Mouse (Mus musculus) Patski (cell line): ENCODE data around the gene Nol4l. TPM values are rescaled to one million over a fixed set of nuclear protein-coding genes. Genes with fewer than 3 reads are reported as not detected.

ENCODE experiments used
- ATAC-seq: fragments of 100-300 bp; one replicate; pipeline ENCODE4 v1.8.0; 2021
- CTCF ChIA-PET: fragments of 350-600 bp; sonication (Branson Sonifier 250); formaldehyde crosslinking; loops from one replicate; lab custom pipeline; 2022; ENCODE audit warnings: inconsistent platforms; lab: Charles Lee
- POLR2A ChIA-PET: fragments of 350-600 bp; sonication (Branson Sonifier 250); formaldehyde crosslinking; loops from one replicate; lab custom pipeline; 2022; ENCODE audit warnings: antibody characterized with exemption, inconsistent platforms; lab: Charles Lee
- DNase-seq: peaks from one replicate; pipeline ENCODE4 v3.0.0-alpha.2; 2011; ENCODE audit warnings: low read depth, low spot score
- H3K27me3 ChIP-seq: fragments of 371-371 bp; one replicate; pipeline ENCODE4 v1.5.1; 2021
- CTCF ChIP-seq: fragments of 100-300 bp; IDR thresholded peaks from one replicate; pipeline ENCODE4 v1.5.1; 2021
- in situ Hi-C: fragments of 300-500 bp; cut with MboI; formaldehyde crosslinking; loops from 3 replicates; pipeline ENCODE4 v1.11.1; 2018; ENCODE audit warnings: low pct_unique_long_range_greater_than_20kb, mixed read lengths
- polyA plus RNA-seq: library from polyadenylated mRNA; unstranded; gene quantifications from one replicate; pipeline ENCODE4 v1.2.3, GENCODE M21; 2021

Nol4l gene
- polyA plus RNA-seq, 1 experiment from 2014 or later, result 17.8 TPM

GRCm38 (mm10) chr2:153425124-153425844 lies 104.5 kb downstream of the Nol4l start:
- DNase-seq (no peak), ATAC-seq (no peak)
- TF ChIP-seq CTCF, result no peak
- CTCF ChIA-PET, result no interaction called here
- H3K27me3 ChIP-seq, result no peaks in the 10 kb centered on the region
- in situ Hi-C loops, result no loop called here
- POLR2A ChIA-PET, result no interaction called here

DNA sequence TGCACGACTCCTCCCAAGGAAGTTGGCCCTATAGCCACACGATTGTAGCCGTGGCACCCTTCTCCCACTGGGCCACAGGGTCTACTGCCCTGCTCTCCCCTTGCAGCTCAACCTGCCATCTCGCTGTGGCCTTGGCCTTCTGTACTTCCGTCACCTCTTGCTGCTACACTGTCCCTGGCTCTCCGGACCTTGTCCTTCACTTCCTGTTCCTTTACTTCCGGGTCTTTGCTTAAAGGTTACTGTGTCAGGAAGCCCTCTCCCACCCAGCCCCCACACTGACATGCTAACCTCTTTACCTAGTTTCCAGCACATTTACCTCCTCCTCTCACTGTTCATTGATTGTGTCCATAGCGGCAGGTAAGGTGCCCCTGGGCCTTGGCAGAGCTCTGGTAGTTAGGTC lies 105.2 kb downstream of the Nol4l start:
- no peak for TF ChIP-seq CTCF
- in situ Hi-C loops, result no loop called here
- no peak for ATAC-seq
- no peaks in the 10 kb centered on the region for H3K27me3 ChIP-seq
- DNase-seq, result no peak
- CTCF ChIA-PET, result interaction anchor here (0.9 kb wide), 1 partner anchor 13 kb away, joined by 3 read pairs; no protein-coding TSS in a partner anchor
- POLR2A ChIA-PET, result no interaction called here

DNA sequence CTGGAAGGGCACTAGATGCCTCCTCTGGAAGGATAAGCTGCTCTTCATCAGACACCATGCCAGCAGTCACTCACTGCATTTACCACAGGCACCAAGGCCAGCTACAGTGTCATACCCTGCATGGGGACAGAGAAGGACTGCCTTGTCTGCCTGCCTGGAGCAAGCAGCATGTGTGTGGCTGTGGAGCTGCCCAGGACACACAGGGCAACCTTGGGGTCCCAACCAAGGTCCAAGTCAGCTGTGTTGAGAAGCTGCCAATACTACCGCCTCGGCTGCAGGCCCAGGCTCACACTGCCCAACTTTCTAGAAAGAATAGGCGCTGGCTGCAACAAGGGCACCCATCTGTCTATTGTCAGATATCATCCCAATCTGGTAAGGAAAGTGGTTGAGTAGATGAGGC lies 106.7 kb downstream of the Nol4l start:
- in situ Hi-C loops, result no loop called here
- ATAC-seq (no peak), DNase-seq (no peak)
- CTCF ChIA-PET, result interaction anchor here (0.9 to 1.3 kb wide), 2 partner anchors 9 to 11 kb away, joined by 3 to 4 read pairs; no protein-coding TSS in a partner anchor
- POLR2A ChIA-PET, result no interaction called here
- no peaks in the 10 kb centered on the region for H3K27me3 ChIP-seq
- TF ChIP-seq CTCF, result no peak

GRCm38 (mm10) chr2:153422051-153422450 lies 107.7 kb downstream of the Nol4l start:
- no peak for TF ChIP-seq CTCF
- H3K27me3 ChIP-seq, result no peaks in the 10 kb centered on the region
- ChIA-PET CTCF (interaction anchor here (0.9 to 2.6 kb wide), 5 partner anchors 8 to 24 kb away, joined by 3 to 10 read pairs (median 3); no protein-coding TSS in a partner anchor), POLR2A (no interaction called here)
- DNase-seq (no peak), ATAC-seq (no peak)
- in situ Hi-C loops, result no loop called here

GRCm38 (mm10) chr2:153421233-153421632 lies 108.5 kb downstream of the Nol4l start:
- no peak for DNase-seq
- CTCF ChIA-PET, result interaction anchor here (1.0 to 2.6 kb wide), 6 partner anchors 9 to 25 kb away, joined by 3 to 10 read pairs (median 3); no protein-coding TSS in a partner anchor
- in situ Hi-C loops, result no loop called here

GRCm38 (mm10) chr2:153418381-153418780 lies 111.4 kb downstream of the Nol4l start:
- no peak for DNase-seq
- ChIA-PET CTCF (interaction anchor here (2.1 kb wide), 1 partner anchor 8 kb away, joined by 6 read pairs; no protein-coding TSS in a partner anchor), POLR2A (no interaction called here)
- H3K27me3 ChIP-seq, result no peaks in the 10 kb centered on the region
- TF ChIP-seq CTCF, result no peak
- in situ Hi-C loops, result no loop called here
- ATAC-seq, result no peak

More at GRCm38 (mm10) chr2:153421233-153421632, 108.5 kb downstream of the Nol4l start:
- ATAC-seq, result no peak
- H3K27me3 ChIP-seq, result no peaks in the 10 kb centered on the region
- POLR2A ChIA-PET, result no interaction called here
- TF ChIP-seq CTCF, result no peak

DNA sequence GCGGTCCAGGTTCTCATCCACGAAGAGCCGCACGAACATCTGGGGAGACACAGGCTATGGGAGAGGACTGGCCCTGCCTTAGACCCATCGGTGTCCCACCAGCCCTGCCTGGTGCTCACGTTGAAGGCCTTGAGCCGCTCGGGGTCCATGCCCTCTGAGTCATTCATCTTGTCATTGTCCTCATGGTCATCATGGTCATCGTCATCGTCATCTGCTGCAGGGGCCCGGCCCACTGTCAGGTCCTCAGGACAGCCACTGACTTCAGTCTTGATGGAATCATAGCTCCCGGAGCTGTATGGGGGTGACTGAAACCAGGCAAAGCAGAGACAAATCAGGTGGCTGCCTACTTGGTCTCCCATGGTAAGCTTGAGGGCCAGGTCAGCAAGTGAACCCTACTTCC lies 111.9 kb downstream of the Nol4l start:
- DNase-seq (no peak), ATAC-seq (no peak)
- CTCF ChIA-PET, result no interaction called here
- POLR2A ChIA-PET, result no interaction called here
- in situ Hi-C loops, result no loop called here
- no peak for TF ChIP-seq CTCF
- H3K27me3 ChIP-seq, result no peaks in the 10 kb centered on the region

- TF ChIP-seq CTCF, result no peak
- ChIA-PET CTCF (interaction anchor here (0.7 to 1.1 kb wide), 5 partner anchors 8 to 53 kb away, joined by 3 to 4 read pairs (median 3); no protein-coding TSS in a partner anchor), POLR2A (interaction anchor here (0.7 to 1.2 kb wide), 3 partner anchors 23 to 81 kb away, joined by 3 to 4 read pairs (median 3); no protein-coding TSS in a partner anchor)
- ATAC-seq, result no peak
- no peak for DNase-seq
- no peaks in the 10 kb centered on the region for H3K27me3 ChIP-seq
- in situ Hi-C loops, result loop anchor here (5.0 kb wide), 1 partner anchor 267 kb away; no protein-coding TSS in a partner anchor
Observed at GRCm38 (mm10) chr2:153414607-153415006, 115.2 kb downstream of the Nol4l start.

DNA sequence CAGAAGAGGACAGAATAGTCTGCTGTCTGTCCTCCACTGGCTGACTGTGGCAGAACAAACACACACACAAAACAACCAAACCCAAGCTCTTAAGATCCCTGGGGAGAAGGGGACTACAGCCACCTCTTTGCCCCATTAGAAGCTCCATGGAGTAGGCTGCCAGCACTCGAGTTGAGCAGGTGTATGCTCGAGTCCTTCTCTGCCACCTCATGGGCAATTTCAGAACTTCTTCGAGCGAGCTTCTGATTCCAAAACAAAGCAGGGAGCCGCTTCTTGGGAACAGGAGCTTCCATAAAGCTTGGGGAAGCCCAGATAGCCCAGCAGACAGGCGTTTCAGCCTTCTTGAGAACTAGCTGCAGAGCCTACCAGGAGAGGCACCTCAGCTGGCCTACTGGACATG lies 117.2 kb downstream of the Nol4l start:
- DNase-seq (no peak), ATAC-seq (no peak)
- TF ChIP-seq CTCF, result no peak
- no peaks in the 10 kb centered on the region for H3K27me3 ChIP-seq
- CTCF ChIA-PET, result interaction anchor here (0.7 to 1.7 kb wide), 4 partner anchors 8 to 30 kb away, joined by 3 to 5 read pairs (median 4); no protein-coding TSS in a partner anchor
- in situ Hi-C loops, result loop anchor here (5.0 kb wide), 1 partner anchor 265 kb away; no protein-coding TSS in a partner anchor
- POLR2A ChIA-PET, result interaction anchor here (1.1 kb wide), 1 partner anchor 29 kb away, joined by 3 read pairs; no protein-coding TSS in a partner anchor

GRCm38 (mm10) chr2:153411557-153411956 lies 118.2 kb downstream of the Nol4l start:
- DNase-seq, result no peak
- no peaks in the 10 kb centered on the region for H3K27me3 ChIP-seq
- TF ChIP-seq CTCF, result no peak
- ATAC-seq, result no peak
- ChIA-PET CTCF (interaction anchor here (0.7 to 1.9 kb wide), 8 partner anchors 8 to 87 kb away, joined by 3 to 6 read pairs (median 3); no protein-coding TSS in a partner anchor), POLR2A (interaction anchor here (0.7 to 1.1 kb wide), 2 partner anchors 30 to 87 kb away, joined by 3 to 4 read pairs; no protein-coding TSS in a partner anchor)
- in situ Hi-C loops, result loop anchor here (5.0 kb wide), 1 partner anchor 264 kb away; no protein-coding TSS in a partner anchor
